Mouse (Mus musculus) C2C12 (cell line): ENCODE measurements at regions not wholly inside any gene's neighbourhood (a gene's known extent, or its start where the extent isn't known, plus 50 kb on each side); places are given as distances from the start of the nearest gene placed in this dataset.
"Not testable (repeated sequence)": the region's sequence is repeated elsewhere in the genome, so short reads cannot be mapped to it uniquely, and the experiment has no call there.

Source experiments
- CEBPB ChIP-seq: IDR thresholded peaks from one replicate; pipeline ENCODE4 v1.6.1; 2011; ENCODE audit warnings: low read depth, mild to moderate bottlenecking, control low read depth, moderate library complexity
- CTCF ChIP-seq: IDR thresholded peaks from one replicate; pipeline ENCODE4 v1.5.1; 2011; ENCODE audit not compliant: control insufficient read depth, insufficient read depth, insufficient read length
- FOSL1 ChIP-seq: IDR thresholded peaks from one replicate; pipeline ENCODE4 v1.8.0; 2011; ENCODE audit warnings: mild to moderate bottlenecking, low read length; ENCODE audit not compliant: poor library complexity, insufficient read depth, severe bottlenecking
- MAX ChIP-seq: IDR thresholded peaks from one replicate; pipeline ENCODE4 v1.6.1; 2011; ENCODE audit warnings: mild to moderate bottlenecking, control low read depth
- MYOD1 ChIP-seq: IDR thresholded peaks from one replicate; pipeline ENCODE4 v1.6.1; 2011; ENCODE audit warnings: low read depth; ENCODE audit not compliant: control insufficient read depth, insufficient read length
- USF1 ChIP-seq: IDR thresholded peaks from one replicate; pipeline ENCODE4 v1.6.1; 2011; ENCODE audit warnings: low read depth, mild to moderate bottlenecking, control low read depth, moderate library complexity

DNA sequence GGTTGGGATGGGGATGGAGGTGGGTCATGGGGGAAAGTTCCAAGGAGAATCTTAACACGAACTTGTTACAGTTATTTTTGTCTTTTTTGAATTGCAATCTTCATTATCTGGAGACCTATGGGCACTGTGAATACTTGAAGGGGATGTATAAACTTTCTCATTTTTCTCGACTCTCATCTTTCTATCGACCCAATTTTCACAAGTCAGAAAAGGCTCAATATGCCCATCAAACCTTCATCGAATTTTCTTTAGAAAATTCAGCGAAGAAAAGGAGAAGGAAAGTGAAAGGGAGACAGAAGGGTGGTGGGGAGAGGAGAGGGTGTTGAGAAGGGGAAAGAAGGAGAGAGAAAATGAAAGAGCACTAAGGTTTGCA is 533.6 kb downstream of the Sema5a start:
- not testable (repeated sequence) for TF ChIP-seq CTCF, MAX, USF1, CEBPB, MYOD1, FOSL1
